Mouse (Mus musculus) embryonic facial prominence, embryonic 10.5 days (tissue): ENCODE data around the gene Prr12. TPM values are rescaled to one million over a fixed set of nuclear protein-coding genes. Genes with fewer than 3 reads are reported as not detected.
A peak's percentile ranks its signal among the peaks of the same experiment; 100 is the strongest.

ENCODE experiments used
- DNase-seq: peaks from one replicate; pipeline ENCODE4 v3.0.0-alpha.2; 2017; ENCODE audit warnings: low spot score
- H3K27ac ChIP-seq: fragments of 300-500 bp; sonication (generic); replicated peaks from 2 replicates; pipeline ENCODE4 v1.5.1; 2016; ENCODE audit warnings: mild to moderate bottlenecking
- H3K27me3 ChIP-seq: fragments of 300-500 bp; sonication (generic); replicated peaks from 2 replicates; pipeline ENCODE4 v1.6.1; 2016; ENCODE audit warnings: low read depth, mild to moderate bottlenecking; ENCODE audit not compliant: poor library complexity, severe bottlenecking
- H3K36me3 ChIP-seq: fragments of 300-500 bp; sonication (generic); replicated peaks from 2 replicates; pipeline ENCODE4 v1.6.1; 2016; ENCODE audit warnings: mild to moderate bottlenecking, moderate library complexity
- H3K4me1 ChIP-seq: fragments of 300-500 bp; sonication (generic); 2 replicates; pipeline ENCODE4 v1.6.1; 2016
- H3K4me3 ChIP-seq: fragments of 300-500 bp; sonication (generic); 2 replicates; pipeline ENCODE4 v1.5.1; 2016; ENCODE audit warnings: mild to moderate bottlenecking, moderate library complexity
- H3K9me3 ChIP-seq: fragments of 300-500 bp; sonication (generic); 2 replicates; pipeline ENCODE4 v1.6.1; 2016; ENCODE audit warnings: mild to moderate bottlenecking
- WGBS: fragments of 180-500 bp; shearing (Covaris S2); methylation state at CpG from one replicate; pipeline ENCODE4 v1.1.7; 2016; 5-methylcytosine and 5-hydroxymethylcytosine counted together
- polyA plus RNA-seq: library from polyadenylated mRNA; unstranded; fragments of >200 nt; fragmentation: Nextera tagmentation; extraction: Ambion mirVana; gene quantifications from 2 replicates; pipeline ENCODE4 v1.2.1, GENCODE M21; 2016

Gene Prr12
- polyA plus RNA-seq, 1 experiment from 2014 or later, result 14.9 TPM

- H3K4me3 ChIP-seq, result 0 out of 2 replicates have a peak overlapping the region, but pooled peaks have one; percentile 11
- peak overlapping the region; percentile 48 for H3K27ac ChIP-seq
- no peaks in the 10 kb centered on the region for H3K9me3 ChIP-seq
- no peak for DNase-seq
- no peaks in the 10 kb centered on the region for H3K36me3 ChIP-seq
- no peaks in the 10 kb centered on the region for H3K27me3 ChIP-seq
- peaks cover 51% of the 10 kb centered on the region for H3K4me1 ChIP-seq
- WGBS, result 64% methylated on average over 14 of the region's 14 CpGs
Measured at GRCm38 (mm10) chr7:45056329-45056971, 3.8 kb upstream of the Prr12 start.

- DNase-seq, result peak; percentile 97
- Histone ChIP-seq H3K4me1 (peaks cover 50% of the 10 kb centered on the region), H3K27ac (peak overlapping the region; percentile 99), H3K4me3 (peak overlapping the region; percentile 97), H3K9me3 (no peaks in the 10 kb centered on the region), H3K27me3 (no peaks in the 10 kb centered on the region), H3K36me3 (peaks cover 24% of the 10 kb centered on the region)
- under 1% methylated on average over 33 of the region's 33 CpGs for WGBS
Measured at GRCm38 (mm10) chr7:45053931-45054510, 1.3 kb upstream of the Prr12 start.

GRCm38 (mm10) chr7:45053117-45053930, 643 bp upstream of the Prr12 start:
- WGBS, result under 1% methylated on average over 55 of the region's 59 CpGs
- Histone ChIP-seq H3K27ac (peak overlapping the region; percentile 99), H3K9me3 (no peaks in the 10 kb centered on the region), H3K27me3 (no peaks in the 10 kb centered on the region), H3K4me3 (peak overlapping the region; percentile 97), H3K4me1 (peaks cover 46% of the 10 kb centered on the region), H3K36me3 (peaks cover 31% of the 10 kb centered on the region)
- DNase-seq, result peak; percentile 90

GRCm38 (mm10) chr7:45052181-45052861, 360 bp downstream of the Prr12 start:
- Histone ChIP-seq H3K27ac (peak overlapping the region; percentile 99), H3K27me3 (no peaks in the 10 kb centered on the region), H3K9me3 (no peaks in the 10 kb centered on the region), H3K36me3 (peaks cover 41% of the 10 kb centered on the region), H3K4me3 (peak overlapping the region; percentile 97), H3K4me1 (peaks cover 46% of the 10 kb centered on the region)
- under 1% methylated on average over 38 of the region's 38 CpGs for WGBS
- DNase-seq, result peak; percentile 58

GRCm38 (mm10) chr7:45051601-45051974, 1.1 kb downstream of the Prr12 start:
- Histone ChIP-seq H3K4me1 (peaks cover 53% of the 10 kb centered on the region), H3K36me3 (peaks cover 48% of the 10 kb centered on the region), H3K9me3 (no peaks in the 10 kb centered on the region), H3K27me3 (no peaks in the 10 kb centered on the region), H3K27ac (peak overlapping the region; percentile 99), H3K4me3 (peak overlapping the region; percentile 97)
- WGBS, result 2% methylated on average over 13 of the region's 13 CpGs
- DNase-seq, result peak; percentile 54

GRCm38 (mm10) chr7:45050945-45051600, 1.6 kb downstream of the Prr12 start:
- 3% methylated on average over 16 of the region's 16 CpGs for WGBS
- Histone ChIP-seq H3K9me3 (no peaks in the 10 kb centered on the region), H3K27ac (peak overlapping the region; percentile 99), H3K27me3 (no peaks in the 10 kb centered on the region), H3K36me3 (peaks cover 53% of the 10 kb centered on the region), H3K4me1 (peaks cover 56% of the 10 kb centered on the region), H3K4me3 (peak overlapping the region; percentile 97)
- DNase-seq, result peak; percentile 92

- DNase-seq, result no peak
- Histone ChIP-seq H3K4me1 (peaks cover 48% of the 10 kb centered on the region), H3K4me3 (peak overlapping the region; percentile 97), H3K27me3 (no peaks in the 10 kb centered on the region), H3K36me3 (peaks cover 73% of the 10 kb centered on the region), H3K9me3 (no peaks in the 10 kb centered on the region), H3K27ac (0 out of 2 replicates have a peak overlapping the region, but pooled peaks have one; percentile 24)
- 97% methylated on average over 23 of the region's 23 CpGs for WGBS
Measured at GRCm38 (mm10) chr7:45048923-45049657, 3.6 kb downstream of the Prr12 start.

GRCm38 (mm10) chr7:45048001-45048890, 4.4 kb downstream of the Prr12 start:
- no peak overlapping the region for H3K27ac ChIP-seq
- peaks cover 82% of the 10 kb centered on the region for H3K36me3 ChIP-seq
- DNase-seq, result no peak
- H3K9me3 ChIP-seq, result no peaks in the 10 kb centered on the region
- WGBS, result 93% methylated on average over 38 of the region's 38 CpGs
- peaks cover 42% of the 10 kb centered on the region for H3K4me1 ChIP-seq
- H3K4me3 ChIP-seq, result peak overlapping the region; percentile 97; the same call in 1 of the 2 replicates
- H3K27me3 ChIP-seq, result no peaks in the 10 kb centered on the region

GRCm38 (mm10) chr7:45047491-45047890, 5.2 kb downstream of the Prr12 start:
- no peaks in the 10 kb centered on the region for H3K27me3 ChIP-seq
- no peak overlapping the region for H3K27ac ChIP-seq
- WGBS, result 97% methylated on average over 14 of the region's 14 CpGs
- peak overlapping the region; percentile 23; the same call in 1 of the 2 replicates for H3K4me3 ChIP-seq
- H3K4me1 ChIP-seq, result peaks cover 42% of the 10 kb centered on the region
- no peak for DNase-seq
- no peaks in the 10 kb centered on the region for H3K9me3 ChIP-seq
- H3K36me3 ChIP-seq, result peaks cover 89% of the 10 kb centered on the region

GRCm38 (mm10) chr7:45046853-45047350, 5.8 kb downstream of the Prr12 start:
- DNase-seq, result no peak
- Histone ChIP-seq H3K27me3 (no peaks in the 10 kb centered on the region), H3K36me3 (peaks cover 95% of the 10 kb centered on the region), H3K27ac (no peak overlapping the region), H3K4me1 (peaks cover 39% of the 10 kb centered on the region), H3K9me3 (no peaks in the 10 kb centered on the region), H3K4me3 (peak overlapping the region; percentile 23; the same call in 1 of the 2 replicates)
- WGBS, result 95% methylated on average over 26 of the region's 26 CpGs
